Mouse (Mus musculus) heart, embryonic 13.5 days (tissue): ENCODE measurements around the gene Iars. TPM values are rescaled to one million over a fixed set of nuclear protein-coding genes. Genes with fewer than 3 reads are reported as not detected.

Source experiments
- polyA plus RNA-seq: library from polyadenylated mRNA; unstranded; fragments of >200 nt; fragmentation: Nextera tagmentation; extraction: Ambion mirVana; gene quantifications from 2 replicates; pipeline ENCODE4 v1.2.1, GENCODE M21; 2015

The Iars gene
- polyA plus RNA-seq, 1 experiment from 2014 or later, result 50.2 TPM

Other genes with a start within 250 kb of the Iars start
- 0.72 and 1.1 TPM in 2 replicates for gene Tes3-ps, start 188.8 kb upstream of the Iars start, polyA plus RNA-seq
- gene Ecm2, start 177.3 kb upstream of the Iars start, polyA plus RNA-seq, result 2.7 and 3.2 TPM in 2 replicates
- gene Aspn, start 137.7 kb upstream of the Iars start, polyA plus RNA-seq, result 7.8 and 8.6 TPM in 2 replicates
- 0.56 and 0.64 TPM in 2 replicates for gene Omd, start 99.6 kb upstream of the Iars start, polyA plus RNA-seq
- gene Ogn, start 74.1 kb upstream of the Iars start, polyA plus RNA-seq, result 21.3 and 24.9 TPM in 2 replicates
- gene Cenpp, start 29.3 kb upstream of the Iars start, polyA plus RNA-seq, result 23.0 and 26.9 TPM in 2 replicates
- 11.5 and 12.9 TPM in 2 replicates for gene Nol8, start 29.0 kb upstream of the Iars start, polyA plus RNA-seq
- 0.10 TPM in 1 of 2 replicates, not detected in the other for gene Gm30302, start 116.9 kb downstream of the Iars start, polyA plus RNA-seq